Mouse (Mus musculus): ENCODE measurements at regions not wholly inside any gene's neighbourhood (a gene's known extent, or its start where the extent isn't known, plus 50 kb on each side); places are given as distances from the start of the nearest gene placed in this dataset.

- no peak for DNase-seq (ENCODE audit: low spot score in 2 of 2)
Measured at GRCm38 (mm10) chr15:8903651-8904050, 64.1 kb upstream of the Ranbp3l start.

GRCm38 (mm10) chr15:8897487-8898158 lies 70.1 kb upstream of the Ranbp3l start:
- DNase-seq (ENCODE audit: low spot score in 2 of 2) = no peak

GRCm38 (mm10) chr15:8896856-8897255 lies 70.9 kb upstream of the Ranbp3l start:
- no peak for DNase-seq (ENCODE audit: low spot score in 2 of 2)

- DNase-seq (ENCODE audit: low spot score in 2 of 2) = no peak
Measured at GRCm38 (mm10) chr15:8896391-8896790, 71.4 kb upstream of the Ranbp3l start.

GRCm38 (mm10) chr15:8885585-8885984 lies 82.2 kb upstream of the Ranbp3l start:
- no peak for DNase-seq (ENCODE audit: low spot score in 2 of 2)

- no peak for DNase-seq (ENCODE audit: low spot score in 2 of 2)
Measured at GRCm38 (mm10) chr15:8884608-8885467, 82.9 kb upstream of the Ranbp3l start.

- DNase-seq (ENCODE audit: low spot score in 2 of 2) = no peak
Measured at GRCm38 (mm10) chr15:8882880-8883539, 84.7 kb upstream of the Ranbp3l start.

- DNase-seq (ENCODE audit: low spot score in 2 of 2) = no peak
Measured at GRCm38 (mm10) chr15:8874884-8875493, 92.8 kb upstream of the Ranbp3l start.

GRCm38 (mm10) chr15:8868021-8868420 lies 99.7 kb upstream of the Ranbp3l start:
- DNase-seq (ENCODE audit: low spot score in 2 of 2) = no peak

GRCm38 (mm10) chr15:8867160-8867891 lies 100.4 kb upstream of the Ranbp3l start:
- DNase-seq (ENCODE audit: low spot score in 2 of 2) = no peak

- DNase-seq (ENCODE audit: low spot score in 2 of 2) = no peak
Measured at GRCm38 (mm10) chr15:8865089-8865933, 102.4 kb upstream of the Ranbp3l start.

GRCm38 (mm10) chr15:8856419-8857084 lies 111.2 kb upstream of the Ranbp3l start:
- no peak for DNase-seq (ENCODE audit: low spot score in 2 of 2)

GRCm38 (mm10) chr15:8855511-8855910 lies 112.2 kb upstream of the Ranbp3l start:
- DNase-seq (ENCODE audit: low spot score in 2 of 2) = no peak

- DNase-seq (ENCODE audit: low spot score in 2 of 2) = no peak
Measured at GRCm38 (mm10) chr15:8854336-8854735, 113.4 kb upstream of the Ranbp3l start.

GRCm38 (mm10) chr15:8850996-8851395 lies 116.8 kb upstream of the Ranbp3l start:
- DNase-seq (ENCODE audit: low spot score in 2 of 2) = no peak

GRCm38 (mm10) chr15:8849413-8849812 lies 118.3 kb upstream of the Ranbp3l start:
- no peak for DNase-seq (ENCODE audit: low spot score in 2 of 2)

- DNase-seq (ENCODE audit: low spot score in 2 of 2) = no peak
Measured at GRCm38 (mm10) chr15:8842129-8842528, 125.6 kb upstream of the Ranbp3l start.

GRCm38 (mm10) chr15:8839462-8839861 lies 128.3 kb upstream of the Ranbp3l start:
- no peak for DNase-seq (ENCODE audit: low spot score in 2 of 2)

GRCm38 (mm10) chr15:8834151-8834550 lies 123.6 kb upstream of the Slc1a3 start:
- no peak for DNase-seq (ENCODE audit: low spot score in 2 of 2)

GRCm38 (mm10) chr15:8832970-8833369 lies 122.4 kb upstream of the Slc1a3 start:
- DNase-seq (ENCODE audit: low spot score in 2 of 2) = no peak
